Mouse (Mus musculus): ENCODE results near the gene Myl7.

DNA sequence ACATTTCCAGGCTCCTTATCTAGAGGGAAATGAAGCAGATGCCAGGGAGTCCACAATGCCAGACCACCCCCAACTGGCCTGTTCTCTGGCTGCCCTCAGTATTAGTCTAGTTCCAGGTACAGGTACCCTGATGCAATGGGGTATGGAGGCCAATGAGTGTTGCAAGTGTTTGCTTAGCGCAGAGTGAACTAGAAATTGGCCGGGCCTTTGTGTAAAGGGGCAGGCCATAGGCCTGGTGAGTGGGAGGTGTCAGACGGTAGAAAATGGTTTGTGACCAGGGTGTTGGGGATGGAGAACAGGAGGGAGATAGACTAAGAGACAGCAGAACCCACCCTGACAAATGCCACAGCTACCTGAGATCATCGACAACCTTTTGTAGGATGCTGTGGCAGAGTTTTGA, 21.0 kb upstream of the Myl7 start:
- TF ChIP-seq POLR2A (IDR thresholded peaks at IDR 0.05; ENCODE audit: control insufficient read depth, low read depth, low read length) (no peak), CTCF (IDR thresholded peaks at IDR 0.05; ENCODE audit: control insufficient read depth, insufficient read depth, insufficient replicate concordance, low read depth, low read length) (no peak)

Measured in testis, adult 2 months (tissue).